Mouse (Mus musculus) kidney, embryonic 14.5 days (tissue): ENCODE measurements around the gene P2rx2. TPM values are rescaled to one million over a fixed set of nuclear protein-coding genes. Genes with fewer than 3 reads are reported as not detected.

ENCODE experiments used
- ATAC-seq: fragments of 200-750 bp; cut with Nextera tagmentation; 2 replicates; pipeline ENCODE4 v1.8.0; 2017; ENCODE audit warnings: moderate number of reproducible peaks, mild to moderate bottlenecking, moderate TSS enrichment, moderate library complexity; ENCODE audit not compliant: low FRiP score, low TSS enrichment
- H3K27ac ChIP-seq: fragments of 300-500 bp; sonication (generic); 2 replicates; pipeline ENCODE4 v1.5.1; 2014; ENCODE audit warnings: low read depth, mild to moderate bottlenecking, low read length, moderate library complexity, mixed read lengths
- H3K27me3 ChIP-seq: fragments of 300-500 bp; sonication (generic); 2 replicates; pipeline ENCODE4 v1.6.1; 2014; ENCODE audit warnings: mild to moderate bottlenecking, low read length; ENCODE audit not compliant: control insufficient read depth, insufficient read depth
- H3K36me3 ChIP-seq: fragments of 300-500 bp; sonication (generic); 2 replicates; pipeline ENCODE4 v1.6.1; 2014; ENCODE audit warnings: low read length, mixed read lengths; ENCODE audit not compliant: control insufficient read depth, insufficient read depth
- H3K4me1 ChIP-seq: fragments of 300-500 bp; sonication (generic); 2 replicates; pipeline ENCODE4 v1.6.1; 2014; ENCODE audit warnings: low read length, mixed read lengths; ENCODE audit not compliant: control insufficient read depth, insufficient read depth
- H3K4me2 ChIP-seq: fragments of 300-500 bp; sonication (generic); replicated peaks from 2 replicates; pipeline ENCODE4 v1.6.1; 2014; ENCODE audit warnings: low read depth, mild to moderate bottlenecking, low read length
- H3K4me3 ChIP-seq: fragments of 300-500 bp; sonication (generic); 2 replicates; pipeline ENCODE4 v1.5.1; 2014; ENCODE audit warnings: mild to moderate bottlenecking, low read length
- H3K9ac ChIP-seq: fragments of 300-500 bp; sonication (generic); 2 replicates; pipeline ENCODE4 v1.6.1; 2014; ENCODE audit warnings: low read depth, mild to moderate bottlenecking, low read length, moderate library complexity
- H3K9me3 ChIP-seq: fragments of 300-500 bp; sonication (generic); 2 replicates; pipeline ENCODE4 v1.6.1; 2016; ENCODE audit warnings: low read length; ENCODE audit not compliant: control insufficient read depth
- WGBS: fragments of 180-500 bp; shearing (Covaris S2); extraction: QIAGEN DNeasy Blood & Tissue Kit; methylation state at CpG from one replicate; pipeline ENCODE4 v1.1.7; 2014; 5-methylcytosine and 5-hydroxymethylcytosine counted together
- polyA plus RNA-seq: library from polyadenylated mRNA; unstranded; fragments of >200 nt; fragmentation: Nextera tagmentation; extraction: Ambion mirVana; gene quantifications from 2 replicates; pipeline ENCODE4 v1.2.1, GENCODE M21; 2014

P2rx2 gene
- polyA plus RNA-seq: 0.89 and 0.95 TPM in 2 replicates

- H3K27ac ChIP-seq: no peak within 1 kb of the TSS
- H3K9me3 ChIP-seq: no peaks in the 10 kb centered on the region
- 2% methylated on average over 30 of the region's 43 CpGs for WGBS
- H3K36me3 ChIP-seq: peaks cover 7% of the 10 kb centered on the region; the same call in 1 of the 2 replicates
- peak within 1 kb of the TSS; percentile 39 for H3K4me3 ChIP-seq
- H3K4me2 ChIP-seq: peak within 1 kb of the TSS; percentile 59
- H3K9ac ChIP-seq: peak within 1 kb of the TSS; percentile 13; the same call in 1 of the 2 replicates
- ATAC-seq: peak; percentile 65
- H3K4me1 ChIP-seq: 0 out of 2 replicates have a peak, but pooled peaks cover 4% of the 10 kb centered on the region
- H3K27me3 ChIP-seq: peaks cover 12% of the 10 kb centered on the region
Measured at GRCm38 (mm10) chr5:110342648-110343284, at the start of gene P2rx2. TSS of gene P2rx2 (minus strand) at chr5:110343212.

GRCm38 (mm10) chr5:110392727-110393126 lies 49.7 kb upstream of the P2rx2 start:
- H3K27ac ChIP-seq: no peak overlapping the region

GRCm38 (mm10) chr5:110390631-110391030 lies 47.6 kb upstream of the P2rx2 start:
- H3K4me1 ChIP-seq: peaks cover 12% of the 10 kb centered on the region
- H3K36me3 ChIP-seq: no peaks in the 10 kb centered on the region
- no peak overlapping the region for H3K4me2 ChIP-seq
- ATAC-seq: no peak
- H3K27ac ChIP-seq: 0 out of 2 replicates have a peak overlapping the region, but pooled peaks have one; percentile 37
- no peaks in the 10 kb centered on the region for H3K9me3 ChIP-seq
- H3K9ac ChIP-seq: no peak overlapping the region
- H3K4me3 ChIP-seq: no peak overlapping the region
- H3K27me3 ChIP-seq: no peaks in the 10 kb centered on the region
- 74% methylated on average over 4 of the region's 4 CpGs for WGBS

More at GRCm38 (mm10) chr5:110392727-110393126, 49.7 kb upstream of the P2rx2 start:
- Histone ChIP-seq H3K27me3 (no peaks in the 10 kb centered on the region), H3K9ac (0 out of 2 replicates have a peak overlapping the region, but pooled peaks have one; percentile 23), H3K36me3 (no peaks in the 10 kb centered on the region), H3K4me3 (no peak overlapping the region), H3K4me2 (no peak overlapping the region), H3K9me3 (no peaks in the 10 kb centered on the region), H3K4me1 (peaks cover under 1% of the 10 kb centered on the region; the same call in 1 of the 2 replicates)
- WGBS: 58% methylated on average over 5 of the region's 5 CpGs
- no peak for ATAC-seq

GRCm38 (mm10) chr5:110387332-110387731 lies 44.3 kb upstream of the P2rx2 start:
- 15% methylated on average over 8 of the region's 8 CpGs for WGBS
- peaks cover 13% of the 10 kb centered on the region for H3K4me1 ChIP-seq
- ATAC-seq: 0 out of 2 replicates have a peak, but pooled peaks have one; percentile 0
- H3K36me3 ChIP-seq: no peaks in the 10 kb centered on the region
- H3K9me3 ChIP-seq: no peaks in the 10 kb centered on the region
- peak overlapping the region; percentile 60 for H3K4me2 ChIP-seq
- peak overlapping the region; percentile 67; the same call in 1 of the 2 replicates for H3K9ac ChIP-seq
- H3K27me3 ChIP-seq: no peaks in the 10 kb centered on the region
- H3K4me3 ChIP-seq: peak overlapping the region; percentile 74
- H3K27ac ChIP-seq: no peak overlapping the region

GRCm38 (mm10) chr5:110386371-110387330 lies 43.6 kb upstream of the P2rx2 start:
- peaks cover 13% of the 10 kb centered on the region for H3K4me1 ChIP-seq
- no peaks in the 10 kb centered on the region for H3K27me3 ChIP-seq
- H3K4me2 ChIP-seq: peak overlapping the region; percentile 60
- H3K9me3 ChIP-seq: no peaks in the 10 kb centered on the region
- H3K36me3 ChIP-seq: no peaks in the 10 kb centered on the region
- H3K9ac ChIP-seq: peak overlapping the region; percentile 67
- H3K4me3 ChIP-seq: peak overlapping the region; percentile 74
- WGBS: under 1% methylated on average over 90 of the region's 90 CpGs
- no peak overlapping the region for H3K27ac ChIP-seq
- peak; percentile 88 for ATAC-seq

- Histone ChIP-seq H3K9ac (no peak overlapping the region), H3K4me3 (no peak overlapping the region; the same call in 1 of the 2 replicates), H3K9me3 (no peaks in the 10 kb centered on the region), H3K4me2 (peak overlapping the region; percentile 60; the same call in 1 of the 2 replicates), H3K4me1 (peaks cover 13% of the 10 kb centered on the region), H3K27ac (no peak overlapping the region), H3K27me3 (no peaks in the 10 kb centered on the region), H3K36me3 (no peaks in the 10 kb centered on the region)
- ATAC-seq: no peak
- 62% methylated on average over 4 of the region's 4 CpGs for WGBS
Measured at GRCm38 (mm10) chr5:110385263-110385662, 42.3 kb upstream of the P2rx2 start.

GRCm38 (mm10) chr5:110384491-110384890 lies 41.5 kb upstream of the P2rx2 start:
- Histone ChIP-seq H3K9me3 (no peaks in the 10 kb centered on the region), H3K27ac (no peak overlapping the region), H3K4me1 (peaks cover 13% of the 10 kb centered on the region), H3K4me2 (no peak overlapping the region), H3K4me3 (no peak overlapping the region), H3K9ac (no peak overlapping the region), H3K36me3 (peaks cover 1% of the 10 kb centered on the region; the same call in 1 of the 2 replicates), H3K27me3 (no peaks in the 10 kb centered on the region)
- 87% methylated on average over 6 of the region's 6 CpGs for WGBS
- ATAC-seq: no peak

GRCm38 (mm10) chr5:110379823-110380222 lies 36.8 kb upstream of the P2rx2 start:
- WGBS: 75% methylated on average over 4 of the region's 4 CpGs
- peaks cover 39% of the 10 kb centered on the region for H3K36me3 ChIP-seq
- ATAC-seq: no peak

More at GRCm38 (mm10) chr5:110379823-110380222, 36.8 kb upstream of the P2rx2 start:
- Histone ChIP-seq H3K9me3 (no peaks in the 10 kb centered on the region), H3K27ac (no peak overlapping the region), H3K4me3 (no peak overlapping the region), H3K27me3 (no peaks in the 10 kb centered on the region), H3K4me1 (no peaks in the 10 kb centered on the region), H3K9ac (no peak overlapping the region), H3K4me2 (no peak overlapping the region)
